11 mouse cellular contexts compared by ENCODE assay signal in genomic region chr13:11432465-11433339, GRCm38 (mm10).
A peak's percentile ranks its signal among the peaks of the same experiment; 100 is the strongest.
DNase-seq lines count a peak whose midpoint lies in the region; ATAC-seq and TF ChIP-seq lines count a peak whose summit lies in the region.
"Had no signal": no experiment of that assay in that cellular context is flagged by ENCODE, and none has a peak within 500 bp of the region (broad histone marks: within the 10 kb centered on the region; RNA-seq: fewer than 3 reads in every experiment).

No protein-coding gene starts in this region.

- intact Hi-C loops in gastrocnemius, postnatal 14 days (cut with DNase I; ENCODE audit: low total_unique reads): no loop called here

- no peaks in the 10 kb centered on the region for H3K4me1 ChIP-seq in midbrain, postnatal 0 days (ENCODE audit: insufficient read depth, low read length)
- no peaks in the 10 kb centered on the region for H3K4me1 ChIP-seq in midbrain, embryonic 10.5 days
- H3K4me1 ChIP-seq in stomach, embryonic 15.5 days: 0 out of 2 replicates have a peak, but pooled peaks cover 2% of the 10 kb centered on the region
- no peaks in the 10 kb centered on the region for H3K4me1 ChIP-seq in forebrain, embryonic 11.5 days (replicated peaks; ENCODE audit: control insufficient read depth, insufficient read depth, low read length)
- H3K4me1 ChIP-seq: embryonic facial prominence, embryonic 12.5 days; midbrain, embryonic 12.5 days had no signal

- no peaks in the 10 kb centered on the region for H3K9me3 ChIP-seq in midbrain, postnatal 0 days (ENCODE audit: low read length)
- H3K9me3 ChIP-seq in midbrain, embryonic 10.5 days (replicated peaks): no peaks in the 10 kb centered on the region
- no peaks in the 10 kb centered on the region for H3K9me3 ChIP-seq in stomach, embryonic 15.5 days
- no peaks in the 10 kb centered on the region for H3K9me3 ChIP-seq in forebrain, embryonic 11.5 days (ENCODE audit: control insufficient read depth, low read length)
- H3K9me3 ChIP-seq: embryonic facial prominence, embryonic 12.5 days; midbrain, embryonic 12.5 days had no signal

- H3K4me3 ChIP-seq in midbrain, postnatal 0 days (ENCODE audit: low read depth, low read length): no peak overlapping the region
- no peak overlapping the region for H3K4me3 ChIP-seq in midbrain, embryonic 10.5 days
- H3K4me3 ChIP-seq in stomach, embryonic 15.5 days (replicated peaks): no peak overlapping the region
- no peak overlapping the region for H3K4me3 ChIP-seq in forebrain, embryonic 11.5 days (ENCODE audit: low read depth, low read length)
- H3K4me3 ChIP-seq: embryonic facial prominence, embryonic 12.5 days; midbrain, embryonic 12.5 days had no signal

- TF ChIP-seq CTCF in midbrain, postnatal 0 days (IDR thresholded peaks at IDR 0.05): no peak

- no peaks in the 10 kb centered on the region for H3K36me3 ChIP-seq in midbrain, postnatal 0 days (ENCODE audit: insufficient read depth, low read length)
- no peaks in the 10 kb centered on the region for H3K36me3 ChIP-seq in midbrain, embryonic 10.5 days
- no peaks in the 10 kb centered on the region for H3K36me3 ChIP-seq in stomach, embryonic 15.5 days
- H3K36me3 ChIP-seq in forebrain, embryonic 11.5 days (ENCODE audit: control insufficient read depth, insufficient read depth, low read length): no peaks in the 10 kb centered on the region
- H3K36me3 ChIP-seq: embryonic facial prominence, embryonic 12.5 days; midbrain, embryonic 12.5 days had no signal

- H3K9ac ChIP-seq in midbrain, postnatal 0 days (replicated peaks; ENCODE audit: low read length, poor library complexity, severe bottlenecking): no peak overlapping the region
- no peak overlapping the region for H3K9ac ChIP-seq in stomach, embryonic 15.5 days
- H3K9ac ChIP-seq in forebrain, embryonic 11.5 days (ENCODE audit: low read length): no peak overlapping the region
- H3K9ac ChIP-seq: embryonic facial prominence, embryonic 12.5 days; midbrain, embryonic 12.5 days had no signal

- no peaks in the 10 kb centered on the region for H3K27me3 ChIP-seq in midbrain, postnatal 0 days (ENCODE audit: insufficient read depth, low read length)
- H3K27me3 ChIP-seq in midbrain, embryonic 10.5 days (ENCODE audit: low read depth, poor library complexity, severe bottlenecking): no peaks in the 10 kb centered on the region
- no peaks in the 10 kb centered on the region for H3K27me3 ChIP-seq in stomach, embryonic 15.5 days (replicated peaks)
- no peaks in the 10 kb centered on the region for H3K27me3 ChIP-seq in forebrain, embryonic 11.5 days (ENCODE audit: control insufficient read depth, insufficient read depth, low read length)
- H3K27me3 ChIP-seq: embryonic facial prominence, embryonic 12.5 days; midbrain, embryonic 12.5 days; Patski had no signal

- no peak overlapping the region for H3K27ac ChIP-seq in midbrain, postnatal 0 days (ENCODE audit: low read depth, low read length)
- H3K27ac ChIP-seq in midbrain, embryonic 10.5 days (replicated peaks): no peak overlapping the region
- H3K27ac ChIP-seq in stomach, embryonic 15.5 days: no peak overlapping the region
- H3K27ac ChIP-seq in forebrain, embryonic 11.5 days (ENCODE audit: low read depth, low read length): no peak overlapping the region
- H3K27ac ChIP-seq: embryonic facial prominence, embryonic 12.5 days; midbrain, embryonic 12.5 days had no signal

- H3K4me2 ChIP-seq in midbrain, postnatal 0 days (ENCODE audit: low read depth, low read length, poor library complexity, severe bottlenecking): no peak overlapping the region
- no peak overlapping the region for H3K4me2 ChIP-seq in stomach, embryonic 15.5 days
- H3K4me2 ChIP-seq in forebrain, embryonic 11.5 days (ENCODE audit: low read depth, low read length, severe bottlenecking): no peak overlapping the region
- H3K4me2 ChIP-seq: embryonic facial prominence, embryonic 12.5 days; midbrain, embryonic 12.5 days had no signal

- peak; percentile 5 for DNase-seq in midbrain, postnatal 0 days (ENCODE audit: low spot score)
- DNase-seq in midbrain, embryonic 10.5 days (ENCODE audit: low spot score): no peak
- peak; percentile 24 for DNase-seq in gastrocnemius, postnatal 14 days
- DNase-seq in layer of hippocampus, adult 18-20 months (ENCODE audit: low spot score in 2 of 2): peak; percentile 34 to 51
- DNase-seq in retina, embryonic 14.5 days (ENCODE audit: low spot score): no peak
- DNase-seq in forebrain, embryonic 11.5 days (ENCODE audit: low spot score): no peak

- ATAC-seq in midbrain, postnatal 0 days (ENCODE audit: low FRiP score): no peak
- peak; percentile 71; the same call in 1 of the 2 replicates for ATAC-seq in stomach, embryonic 15.5 days (ENCODE audit: insufficient read depth, low FRiP score, low read depth)
- no peak for ATAC-seq in megakaryocyte progenitor cell, adult 5-6 weeks (replicated peaks; ENCODE audit: poor library complexity)
- no peak for ATAC-seq in forebrain, embryonic 11.5 days (replicated peaks; ENCODE audit: low FRiP score)
- ATAC-seq: Patski had no signal

- WGBS in midbrain, postnatal 0 days: 67% methylated on average over 7 of the region's 7 CpGs
- 87% methylated on average over 7 of the region's 7 CpGs for WGBS in midbrain, embryonic 10.5 days
- 49% methylated on average over 7 of the region's 7 CpGs for WGBS in stomach, embryonic 15.5 days
- WGBS in forebrain, embryonic 11.5 days: 85% methylated on average over 7 of the region's 7 CpGs

Comparison
In these comparisons a context has a peak if more than half of its experiments do, and no peak if none do; other contexts are left out.
1. DNase-seq: peak in midbrain, postnatal 0 days (single experiment), gastrocnemius, postnatal 14 days (single experiment) and layer of hippocampus, adult 18-20 months (2 of 2); none in midbrain, embryonic 10.5 days (single experiment), retina, embryonic 14.5 days (single experiment) and forebrain, embryonic 11.5 days (single experiment).